Comparison of ENCODE assay signal across 7 mouse cellular contexts in the genomic region with DNA sequence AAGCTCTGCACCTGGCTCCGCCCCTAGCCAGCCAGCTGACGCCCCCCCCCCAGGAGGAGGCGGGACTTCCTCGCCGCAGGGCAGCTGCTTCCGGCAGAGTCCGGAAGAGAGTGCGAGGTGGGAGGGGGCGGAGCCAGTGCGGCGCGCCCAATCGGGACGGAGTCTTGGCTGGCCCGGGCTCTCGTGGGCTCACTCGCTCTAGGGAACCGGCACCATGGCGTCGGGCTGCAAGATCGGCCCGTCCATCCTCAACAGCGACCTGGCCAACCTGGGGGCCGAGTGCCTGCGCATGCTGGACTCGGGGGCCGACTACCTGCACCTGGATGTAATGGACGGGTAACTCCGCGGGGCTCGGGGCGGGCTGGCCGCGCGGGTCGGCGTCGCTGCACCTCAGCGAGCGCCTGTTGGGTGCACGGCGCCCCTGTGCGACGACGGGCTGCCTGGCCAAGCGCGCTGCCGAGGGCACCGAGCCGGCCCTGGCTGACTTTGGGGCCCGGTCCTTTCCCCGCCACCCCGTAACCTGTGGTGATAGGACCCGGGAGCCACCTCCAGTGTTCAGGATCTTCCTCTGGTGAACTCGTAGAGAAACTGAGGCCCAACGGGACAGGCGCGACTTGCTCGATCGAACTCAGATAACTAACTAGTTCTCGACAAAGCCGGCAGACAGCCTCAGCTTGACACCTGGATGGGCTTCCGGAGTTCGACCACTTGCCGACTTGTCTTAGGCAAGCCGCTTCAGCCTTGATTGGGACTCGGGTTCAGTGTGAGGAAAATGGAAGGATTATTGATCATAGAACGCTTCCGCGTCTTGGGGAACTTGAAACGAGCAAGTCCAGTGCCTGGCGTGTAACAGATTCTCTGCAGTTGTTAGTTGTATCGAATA. TPM values are rescaled to one million over a fixed set of nuclear protein-coding genes. Genes with fewer than 3 reads are reported as not detected.
A peak's percentile ranks its signal among the peaks of the same experiment; 100 is the strongest.
DNase-seq lines count a peak whose midpoint lies in the region; ATAC-seq and TF ChIP-seq lines count a peak whose summit lies in the region.

A gene (plus strand): TSS at position 139 of the 883 bp plus-strand sequence.

- no peaks in the 10 kb centered on the region for H3K36me3 ChIP-seq in embryonic facial prominence, embryonic 12.5 days
- H3K36me3 ChIP-seq in kidney, adult 2 months (ENCODE audit: control insufficient read depth, insufficient read depth, low read length), result no peaks in the 10 kb centered on the region
- H3K36me3 ChIP-seq in limb, embryonic 12.5 days, result 0 out of 2 replicates have a peak, but pooled peaks cover 2% of the 10 kb centered on the region
- H3K36me3 ChIP-seq in midbrain, embryonic 15.5 days (replicated peaks), result no peaks in the 10 kb centered on the region
- no peaks in the 10 kb centered on the region; the same call in 1 of the 2 replicates for H3K36me3 ChIP-seq in spleen, adult 2 months (ENCODE audit: control insufficient read depth, insufficient read depth, low read length)

- under 1% methylated on average over 73 of the region's 73 CpGs for WGBS in embryonic facial prominence, embryonic 12.5 days
- WGBS in kidney, adult 2 months, result under 1% methylated on average over 73 of the region's 73 CpGs
- under 1% methylated on average over 73 of the region's 73 CpGs for WGBS in limb, embryonic 12.5 days
- WGBS in midbrain, embryonic 15.5 days, result under 1% methylated on average over 73 of the region's 73 CpGs
- under 1% methylated on average over 73 of the region's 73 CpGs for WGBS in spleen, adult 2 months

- H3K27ac ChIP-seq in embryonic facial prominence, embryonic 12.5 days, result peak within 1 kb of the TSS; percentile 59
- H3K27ac ChIP-seq in kidney, adult 2 months (ENCODE audit: insufficient read depth, low read depth, low read length), result peak within 1 kb of the TSS; percentile 52; the same call in 1 of the 2 replicates
- H3K27ac ChIP-seq in limb, embryonic 12.5 days, result peak within 1 kb of the TSS; percentile 82
- peak within 1 kb of the TSS; percentile 80 for H3K27ac ChIP-seq in midbrain, embryonic 15.5 days
- peak within 1 kb of the TSS; percentile 86 for H3K27ac ChIP-seq in spleen, adult 2 months (ENCODE audit: insufficient read depth, low read length)

- peak; percentile 95 for DNase-seq in adrenal gland, postnatal 25 days
- DNase-seq in heart, adult 18-20 months, result peak; percentile 92 to 95
- DNase-seq in kidney, adult 2 months, result peak; percentile 95
- DNase-seq in spleen, adult 2 months (ENCODE audit: low read depth in 1 of 2, low spot score in 2 of 2), result peak; percentile 84 to 91

- peak within 1 kb of the TSS; percentile 54 for H3K4me2 ChIP-seq in embryonic facial prominence, embryonic 12.5 days (replicated peaks)
- peak within 1 kb of the TSS; percentile 66 for H3K4me2 ChIP-seq in limb, embryonic 12.5 days
- H3K4me2 ChIP-seq in midbrain, embryonic 15.5 days, result peak within 1 kb of the TSS; percentile 58

- H3K9me3 ChIP-seq in embryonic facial prominence, embryonic 12.5 days, result no peaks in the 10 kb centered on the region
- no peaks in the 10 kb centered on the region for H3K9me3 ChIP-seq in limb, embryonic 12.5 days
- H3K9me3 ChIP-seq in midbrain, embryonic 15.5 days, result no peaks in the 10 kb centered on the region

- peak within 1 kb of the TSS; percentile 73 for H3K9ac ChIP-seq in embryonic facial prominence, embryonic 12.5 days
- H3K9ac ChIP-seq in limb, embryonic 12.5 days (replicated peaks), result peak within 1 kb of the TSS; percentile 83
- peak within 1 kb of the TSS; percentile 75 for H3K9ac ChIP-seq in midbrain, embryonic 15.5 days

- no peak for TF ChIP-seq CTCF in kidney, adult 2 months (conservative IDR thresholded peaks at IDR 0.05; ENCODE audit: insufficient read depth, insufficient read length, low read depth, low read length)
- TF ChIP-seq CTCF in spleen, adult 2 months (IDR thresholded peaks at IDR 0.05; ENCODE audit: extremely low read depth, insufficient read depth, insufficient read length, insufficient replicate concordance), result no peak

- peak; percentile 44 for TF ChIP-seq POLR2A in kidney, adult 2 months (IDR thresholded peaks at IDR 0.05; ENCODE audit: low read depth, low read length)
- peak; percentile 75 for TF ChIP-seq POLR2A in spleen, adult 2 months (IDR thresholded peaks at IDR 0.05; ENCODE audit: low read depth, low read length)

- peaks cover 8% of the 10 kb centered on the region for H3K4me1 ChIP-seq in embryonic facial prominence, embryonic 12.5 days
- peaks cover 12% of the 10 kb centered on the region for H3K4me1 ChIP-seq in kidney, adult 2 months (ENCODE audit: control insufficient read depth, insufficient read depth, low read length)
- H3K4me1 ChIP-seq in limb, embryonic 12.5 days (replicated peaks), result peaks cover 7% of the 10 kb centered on the region
- peaks cover 25% of the 10 kb centered on the region for H3K4me1 ChIP-seq in midbrain, embryonic 15.5 days
- no peaks in the 10 kb centered on the region; the same call in 1 of the 2 replicates for H3K4me1 ChIP-seq in spleen, adult 2 months (ENCODE audit: control insufficient read depth, insufficient read depth, insufficient read length)

- no peaks in the 10 kb centered on the region for H3K27me3 ChIP-seq in embryonic facial prominence, embryonic 12.5 days
- H3K27me3 ChIP-seq in kidney, adult 2 months (replicated peaks; ENCODE audit: control insufficient read depth, insufficient read depth, low read length), result no peaks in the 10 kb centered on the region
- no peaks in the 10 kb centered on the region for H3K27me3 ChIP-seq in limb, embryonic 12.5 days
- H3K27me3 ChIP-seq in midbrain, embryonic 15.5 days (replicated peaks), result no peaks in the 10 kb centered on the region
- H3K27me3 ChIP-seq in spleen, adult 2 months (ENCODE audit: control insufficient read depth, insufficient read depth, low read length), result no peaks in the 10 kb centered on the region

- H3K4me3 ChIP-seq in embryonic facial prominence, embryonic 12.5 days, result peak within 1 kb of the TSS; percentile 81
- peak within 1 kb of the TSS; percentile 88 for H3K4me3 ChIP-seq in kidney, adult 2 months (ENCODE audit: insufficient read depth, low read depth, low read length)
- H3K4me3 ChIP-seq in limb, embryonic 12.5 days (replicated peaks), result peak within 1 kb of the TSS; percentile 79
- H3K4me3 ChIP-seq in midbrain, embryonic 15.5 days, result peak within 1 kb of the TSS; percentile 84
- peak within 1 kb of the TSS; percentile 90 for H3K4me3 ChIP-seq in spleen, adult 2 months (ENCODE audit: extremely low read depth, insufficient read depth, insufficient read length)

- peak; percentile 99 for ATAC-seq in embryonic facial prominence, embryonic 12.5 days (ENCODE audit: insufficient number of reproducible peaks, insufficient read depth, low FRiP score, low TSS enrichment)
- peak; percentile 100 for ATAC-seq in limb, embryonic 12.5 days (ENCODE audit: insufficient number of reproducible peaks, insufficient read depth, low FRiP score, low TSS enrichment, low read depth)
- peak; percentile 100 for ATAC-seq in midbrain, embryonic 15.5 days (replicated peaks)

RNA-seq across cellular contexts. Expression of the gene that starts here (rescaled TPM):
- total RNA-seq in adrenal gland, postnatal 25 days (2021), result 83.2 and 93.4 TPM in 2 replicates
- 47.6 and 49.8 TPM in 2 replicates for polyA plus RNA-seq in embryonic facial prominence, embryonic 12.5 days (2016; fragmentation: Nextera tagmentation; extraction: Ambion mirVana)
- 10 to 100 TPM; 12.3 to 13.1 TPM for total RNA-seq in heart, adult 18-20 months (2021)
- polyA plus RNA-seq in kidney, adult 2 months (2012; rRNA removed), result 12.3 and 17.6 TPM in 2 replicates
- 49.2 and 51.7 TPM in 2 replicates for polyA plus RNA-seq in limb, embryonic 12.5 days (2016; fragmentation: Nextera tagmentation; extraction: Ambion mirVana)
- 29.9 and 31.2 TPM in 2 replicates for polyA plus RNA-seq in midbrain, embryonic 15.5 days (2015; fragmentation: Nextera tagmentation; extraction: Ambion mirVana)
- polyA plus RNA-seq in spleen, adult 2 months (2012; rRNA removed), result 7.0 and 10.5 TPM in 2 replicates

Comparison
In these comparisons a context has a peak if more than half of its experiments do, and no peak if none do; other contexts are left out.
1. Peak in every context shown above with its lines: DNase-seq, ATAC-seq, H3K4me3 ChIP-seq and H3K27ac ChIP-seq.